Mouse (Mus musculus) embryonic facial prominence, embryonic 12.5 days (tissue): ENCODE measurements around the gene Tspoap1. TPM values are rescaled to one million over a fixed set of nuclear protein-coding genes. Genes with fewer than 3 reads are reported as not detected.

ENCODE experiments used
- ATAC-seq: fragments of 200-750 bp; cut with Nextera tagmentation; 2 replicates; pipeline ENCODE4 v1.8.0; 2017; ENCODE audit not compliant: insufficient number of reproducible peaks, insufficient read depth, low FRiP score, low TSS enrichment
- H3K27ac ChIP-seq: fragments of 300-500 bp; sonication (generic); 2 replicates; pipeline ENCODE4 v1.5.1; 2016; ENCODE audit warnings: mild to moderate bottlenecking
- H3K27me3 ChIP-seq: fragments of 300-500 bp; sonication (generic); 2 replicates; pipeline ENCODE4 v1.6.1; 2016; ENCODE audit warnings: mild to moderate bottlenecking, moderate library complexity
- H3K36me3 ChIP-seq: fragments of 300-500 bp; sonication (generic); 2 replicates; pipeline ENCODE4 v1.6.1; 2016; ENCODE audit warnings: mild to moderate bottlenecking
- H3K4me1 ChIP-seq: fragments of 300-500 bp; sonication (generic); 2 replicates; pipeline ENCODE4 v1.6.1; 2016
- H3K4me2 ChIP-seq: fragments of 300-500 bp; sonication (generic); replicated peaks from 2 replicates; pipeline ENCODE4 v1.6.1; 2016; ENCODE audit warnings: mild to moderate bottlenecking, moderate library complexity
- H3K4me3 ChIP-seq: fragments of 300-500 bp; sonication (generic); 2 replicates; pipeline ENCODE4 v1.5.1; 2016; ENCODE audit warnings: mild to moderate bottlenecking
- H3K9ac ChIP-seq: fragments of 300-500 bp; sonication (generic); 2 replicates; pipeline ENCODE4 v1.6.1; 2016; ENCODE audit warnings: mild to moderate bottlenecking, moderate library complexity
- H3K9me3 ChIP-seq: fragments of 300-500 bp; sonication (generic); 2 replicates; pipeline ENCODE4 v1.6.1; 2016; ENCODE audit warnings: mild to moderate bottlenecking, moderate library complexity
- WGBS: fragments of 180-500 bp; shearing (Covaris S2); methylation state at CpG from one replicate; pipeline ENCODE4 v1.1.7; 2016; 5-methylcytosine and 5-hydroxymethylcytosine counted together
- polyA plus RNA-seq: library from polyadenylated mRNA; unstranded; fragments of >200 nt; fragmentation: Nextera tagmentation; extraction: Ambion mirVana; gene quantifications from 2 replicates; pipeline ENCODE4 v1.2.1, GENCODE M21; 2016

Gene Tspoap1
- polyA plus RNA-seq, 1 experiment from 2014 or later: 5.1 TPM

DNA sequence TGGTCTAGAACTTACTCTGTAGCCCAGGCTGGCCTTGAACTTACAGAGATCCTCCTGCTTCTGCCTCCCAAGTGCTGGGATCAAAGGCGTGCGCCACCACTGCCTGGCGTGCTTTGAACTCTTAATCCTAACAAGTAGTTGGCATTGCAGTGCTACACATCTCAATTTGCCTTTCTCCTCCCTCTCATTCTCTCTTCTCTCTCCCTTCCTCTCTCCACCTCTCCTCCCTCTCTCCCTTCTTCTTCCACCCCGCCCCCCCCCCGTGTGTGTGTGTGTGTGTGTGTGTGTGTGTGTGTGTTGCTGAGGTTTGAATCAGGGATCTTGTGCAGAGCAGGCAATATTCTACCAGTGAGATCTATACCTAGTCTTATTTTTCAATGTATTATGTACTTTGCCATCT lies 13.0 kb upstream of the Tspoap1 start:
- no peaks in the 10 kb centered on the region for H3K9me3 ChIP-seq
- H3K9ac ChIP-seq: no peak overlapping the region
- H3K4me1 ChIP-seq: no peaks in the 10 kb centered on the region; the same call in 1 of the 2 replicates
- H3K36me3 ChIP-seq: peaks cover 27% of the 10 kb centered on the region
- no peak overlapping the region for H3K4me2 ChIP-seq
- H3K27ac ChIP-seq: no peak overlapping the region
- H3K27me3 ChIP-seq: no peaks in the 10 kb centered on the region
- WGBS: 89% methylated on average over 4 of the region's 5 CpGs
- no peak overlapping the region for H3K4me3 ChIP-seq
- no peak for ATAC-seq

DNA sequence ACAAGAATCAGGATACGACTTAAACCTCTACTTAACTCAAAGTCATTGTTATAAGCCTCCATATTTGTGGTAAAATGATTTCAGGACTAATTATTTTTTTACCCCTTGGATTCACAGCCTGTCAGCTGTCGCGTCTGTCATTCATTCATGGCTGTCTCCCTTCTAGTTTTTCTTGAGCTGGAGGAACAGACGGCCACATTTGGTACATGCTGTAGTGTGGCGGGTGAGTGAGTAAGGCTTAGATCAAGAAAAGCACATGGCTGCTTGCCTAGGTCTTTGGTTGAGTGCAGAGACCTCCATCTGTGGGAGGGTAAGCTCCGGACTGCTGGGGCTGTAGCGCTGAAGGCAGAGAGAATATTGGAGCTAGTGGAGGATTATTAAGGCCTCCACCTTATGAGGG lies 12.6 kb upstream of the Tspoap1 start:
- no peaks in the 10 kb centered on the region; the same call in 1 of the 2 replicates for H3K4me1 ChIP-seq
- no peaks in the 10 kb centered on the region for H3K9me3 ChIP-seq
- H3K9ac ChIP-seq: no peak overlapping the region
- ATAC-seq: no peak
- H3K4me2 ChIP-seq: no peak overlapping the region
- WGBS: 91% methylated on average over 7 of the region's 7 CpGs
- no peak overlapping the region for H3K4me3 ChIP-seq
- no peaks in the 10 kb centered on the region for H3K27me3 ChIP-seq
- peaks cover 24% of the 10 kb centered on the region for H3K36me3 ChIP-seq
- no peak overlapping the region for H3K27ac ChIP-seq

GRCm38 (mm10) chr11:87748132-87749119 lies 11.9 kb upstream of the Tspoap1 start:
- no peak overlapping the region for H3K27ac ChIP-seq
- H3K4me3 ChIP-seq: no peak overlapping the region
- no peaks in the 10 kb centered on the region; the same call in 1 of the 2 replicates for H3K4me1 ChIP-seq
- no peaks in the 10 kb centered on the region for H3K9me3 ChIP-seq
- no peak overlapping the region for H3K4me2 ChIP-seq
- no peak for ATAC-seq
- 39% methylated on average over 19 of the region's 19 CpGs for WGBS
- H3K9ac ChIP-seq: no peak overlapping the region
- H3K27me3 ChIP-seq: no peaks in the 10 kb centered on the region
- H3K36me3 ChIP-seq: peaks cover 19% of the 10 kb centered on the region

DNA sequence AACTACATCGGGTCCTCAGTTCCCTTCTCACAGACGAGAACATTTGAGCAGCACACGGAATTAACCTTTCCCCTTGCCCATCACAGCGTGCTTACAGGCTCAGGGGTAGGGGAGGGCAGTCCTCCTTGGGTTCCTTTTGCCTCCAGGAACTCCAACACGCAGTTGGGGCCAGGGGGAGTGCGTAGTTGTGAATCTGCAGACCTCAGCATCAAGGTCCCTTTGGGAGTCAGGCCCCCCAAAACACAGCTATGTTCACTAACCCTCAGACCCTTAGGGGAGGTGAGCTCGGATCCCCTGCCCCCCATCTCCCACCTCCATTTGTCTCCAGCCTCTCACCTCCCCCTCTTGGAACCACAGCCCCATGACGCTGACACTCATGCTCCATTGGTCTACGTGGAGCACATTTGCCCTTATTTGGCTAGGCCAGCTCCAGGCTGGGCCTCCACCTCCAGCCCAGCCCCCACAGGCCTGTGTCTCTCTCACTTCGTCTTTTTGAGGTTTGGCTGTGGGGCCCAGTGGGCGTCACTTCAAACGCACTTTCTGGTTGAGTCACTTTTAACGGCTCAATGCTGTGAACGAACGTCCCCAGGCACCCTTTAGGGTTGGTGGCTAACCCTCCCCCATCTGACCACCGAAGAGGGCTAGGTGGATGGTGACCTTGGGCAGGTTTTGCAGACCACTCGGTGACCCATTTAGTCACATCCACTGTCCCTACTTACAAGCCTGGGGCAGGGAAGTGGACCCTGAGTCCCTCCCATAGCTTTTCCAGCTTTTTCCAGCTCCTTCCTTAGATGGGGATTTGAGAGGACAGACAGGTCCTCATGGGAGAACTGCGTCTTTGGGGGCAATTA lies 10.9 kb upstream of the Tspoap1 start:
- no peak for ATAC-seq
- 57% methylated on average over 18 of the region's 18 CpGs for WGBS
- Histone ChIP-seq H3K36me3 (peaks cover 12% of the 10 kb centered on the region), H3K27ac (no peak overlapping the region), H3K9me3 (no peaks in the 10 kb centered on the region), H3K9ac (no peak overlapping the region), H3K4me3 (no peak overlapping the region), H3K4me2 (no peak overlapping the region), H3K4me1 (peaks cover under 1% of the 10 kb centered on the region; the same call in 1 of the 2 replicates), H3K27me3 (no peaks in the 10 kb centered on the region)

- Histone ChIP-seq H3K9ac (no peak overlapping the region), H3K27me3 (no peaks in the 10 kb centered on the region), H3K9me3 (no peaks in the 10 kb centered on the region), H3K4me3 (no peak overlapping the region), H3K27ac (no peak overlapping the region), H3K36me3 (peaks cover 5% of the 10 kb centered on the region), H3K4me1 (peaks cover 5% of the 10 kb centered on the region; the same call in 1 of the 2 replicates), H3K4me2 (no peak overlapping the region)
- no peak for ATAC-seq
- WGBS: 87% methylated on average over 11 of the region's 11 CpGs
These were observed 10.3 kb upstream of the Tspoap1 start for GRCm38 (mm10) chr11:87750043-87750421.

- H3K27ac ChIP-seq: no peak overlapping the region
- 0 out of 2 replicates have a peak, but pooled peaks cover under 1% of the 10 kb centered on the region for H3K36me3 ChIP-seq
- H3K4me2 ChIP-seq: no peak overlapping the region
- H3K9me3 ChIP-seq: no peaks in the 10 kb centered on the region
- no peaks in the 10 kb centered on the region for H3K27me3 ChIP-seq
- H3K4me1 ChIP-seq: peaks cover 5% of the 10 kb centered on the region; the same call in 1 of the 2 replicates
- WGBS: 74% methylated on average over 3 of the region's 3 CpGs
- no peak overlapping the region for H3K9ac ChIP-seq
- ATAC-seq: no peak
- no peak overlapping the region for H3K4me3 ChIP-seq
These were observed 9.8 kb upstream of the Tspoap1 start for GRCm38 (mm10) chr11:87750521-87750920.

GRCm38 (mm10) chr11:87751031-87751430 lies 9.3 kb upstream of the Tspoap1 start:
- 76% methylated on average over 8 of the region's 8 CpGs for WGBS
- Histone ChIP-seq H3K4me1 (peaks cover 5% of the 10 kb centered on the region; the same call in 1 of the 2 replicates), H3K4me3 (no peak overlapping the region), H3K36me3 (no peaks in the 10 kb centered on the region), H3K9me3 (no peaks in the 10 kb centered on the region), H3K4me2 (no peak overlapping the region), H3K27ac (no peak overlapping the region), H3K27me3 (no peaks in the 10 kb centered on the region), H3K9ac (no peak overlapping the region)
- no peak for ATAC-seq

DNA sequence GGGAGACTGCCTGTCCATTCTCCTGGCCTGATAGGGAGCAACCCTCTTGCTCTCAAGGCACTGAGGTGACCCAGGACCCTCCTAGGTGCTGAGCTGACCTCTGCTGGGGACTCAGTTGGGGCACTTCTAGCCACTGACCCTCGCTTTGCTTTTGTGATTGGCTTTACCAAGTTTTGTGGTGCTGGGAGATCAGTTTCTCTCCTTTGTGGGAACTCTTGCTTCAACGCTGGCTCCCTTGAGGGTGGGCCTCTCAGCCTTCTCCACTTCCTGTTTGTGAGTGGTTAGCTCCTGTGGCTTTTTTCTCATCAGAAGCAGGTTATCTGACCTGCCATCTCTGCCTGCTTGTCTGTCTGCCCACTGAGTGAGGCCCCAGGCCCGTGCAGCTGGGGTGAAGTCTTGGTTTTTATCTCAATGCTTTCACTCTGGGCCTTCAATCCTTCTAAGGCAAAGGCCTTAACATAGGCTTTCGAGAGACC lies 8.8 kb upstream of the Tspoap1 start:
- H3K27me3 ChIP-seq: no peaks in the 10 kb centered on the region
- no peak overlapping the region for H3K9ac ChIP-seq
- no peak for ATAC-seq
- H3K4me3 ChIP-seq: no peak overlapping the region
- WGBS: 57% methylated on average over 4 of the region's 4 CpGs
- H3K4me2 ChIP-seq: no peak overlapping the region
- H3K27ac ChIP-seq: no peak overlapping the region
- H3K36me3 ChIP-seq: no peaks in the 10 kb centered on the region
- H3K4me1 ChIP-seq: peaks cover 5% of the 10 kb centered on the region; the same call in 1 of the 2 replicates
- no peaks in the 10 kb centered on the region for H3K9me3 ChIP-seq

GRCm38 (mm10) chr11:87752307-87752706 lies 8.0 kb upstream of the Tspoap1 start:
- H3K4me3 ChIP-seq: no peak overlapping the region
- ATAC-seq: no peak
- no peaks in the 10 kb centered on the region for H3K27me3 ChIP-seq
- H3K36me3 ChIP-seq: no peaks in the 10 kb centered on the region
- H3K9me3 ChIP-seq: no peaks in the 10 kb centered on the region
- WGBS: 81% methylated on average over 1 of the region's 1 CpGs
- no peak overlapping the region for H3K4me2 ChIP-seq
- H3K9ac ChIP-seq: no peak overlapping the region
- peaks cover 5% of the 10 kb centered on the region; the same call in 1 of the 2 replicates for H3K4me1 ChIP-seq
- no peak overlapping the region for H3K27ac ChIP-seq

GRCm38 (mm10) chr11:87753255-87753654 lies 7.1 kb upstream of the Tspoap1 start:
- 81% methylated on average over 8 of the region's 8 CpGs for WGBS
- Histone ChIP-seq H3K9me3 (no peaks in the 10 kb centered on the region), H3K27ac (no peak overlapping the region)

GRCm38 (mm10) chr11:87753891-87754501 lies 6.3 kb upstream of the Tspoap1 start:
- no peak for ATAC-seq
- no peak overlapping the region for H3K9ac ChIP-seq
- no peak overlapping the region for H3K4me3 ChIP-seq
- no peak overlapping the region for H3K27ac ChIP-seq
- H3K4me2 ChIP-seq: no peak overlapping the region
- H3K36me3 ChIP-seq: no peaks in the 10 kb centered on the region
- H3K9me3 ChIP-seq: no peaks in the 10 kb centered on the region
- no peaks in the 10 kb centered on the region for H3K27me3 ChIP-seq
- peaks cover 5% of the 10 kb centered on the region; the same call in 1 of the 2 replicates for H3K4me1 ChIP-seq
- 85% methylated on average over 5 of the region's 5 CpGs for WGBS

More at GRCm38 (mm10) chr11:87753255-87753654, 7.1 kb upstream of the Tspoap1 start:
- Histone ChIP-seq H3K4me3 (no peak overlapping the region), H3K27me3 (no peaks in the 10 kb centered on the region), H3K4me1 (peaks cover 5% of the 10 kb centered on the region; the same call in 1 of the 2 replicates), H3K9ac (no peak overlapping the region), H3K4me2 (no peak overlapping the region), H3K36me3 (no peaks in the 10 kb centered on the region)
- no peak for ATAC-seq
